Mouse (Mus musculus) C2C12 (cell line): ENCODE data around the gene Atp10a. TPM values are rescaled to one million over a fixed set of nuclear protein-coding genes. Genes with fewer than 3 reads are reported as not detected.

Experiments
- H3K27me3 ChIP-seq: one replicate; pipeline ENCODE4 v1.6.1; 2011; ENCODE audit not compliant: control insufficient read depth, insufficient read depth, insufficient read length
- H3K36me3 ChIP-seq: one replicate; pipeline ENCODE4 v1.6.1; 2011; ENCODE audit not compliant: control insufficient read depth, insufficient read depth
- H3K4me3 ChIP-seq: one replicate; pipeline ENCODE4 v1.5.1; 2011; ENCODE audit warnings: mild to moderate bottlenecking, control low read depth; ENCODE audit not compliant: poor library complexity, insufficient read depth, severe bottlenecking
- H3K79me2 ChIP-seq: one replicate; pipeline ENCODE4 v1.6.1; 2011; ENCODE audit not compliant: control insufficient read depth, insufficient read depth
- H3K79me3 ChIP-seq: one replicate; pipeline ENCODE4 v1.6.1; 2011; ENCODE audit warnings: low read depth, control low read depth
- H3ac ChIP-seq: one replicate; pipeline ENCODE3; 2011; ENCODE audit warnings: low read depth; ENCODE audit not compliant: control insufficient read depth, insufficient read length
- CEBPB ChIP-seq: IDR thresholded peaks from one replicate; pipeline ENCODE4 v1.6.1; 2011; ENCODE audit warnings: low read depth, mild to moderate bottlenecking, control low read depth, moderate library complexity
- CTCF ChIP-seq: IDR thresholded peaks from one replicate; pipeline ENCODE4 v1.5.1; 2011; ENCODE audit not compliant: control insufficient read depth, insufficient read depth, insufficient read length
- FOSL1 ChIP-seq: IDR thresholded peaks from one replicate; pipeline ENCODE4 v1.8.0; 2011; ENCODE audit warnings: mild to moderate bottlenecking, low read length; ENCODE audit not compliant: poor library complexity, insufficient read depth, severe bottlenecking
- MAX ChIP-seq: IDR thresholded peaks from one replicate; pipeline ENCODE4 v1.6.1; 2011; ENCODE audit warnings: mild to moderate bottlenecking, control low read depth
- MYOD1 ChIP-seq: IDR thresholded peaks from one replicate; pipeline ENCODE4 v1.6.1; 2011; ENCODE audit warnings: low read depth; ENCODE audit not compliant: control insufficient read depth, insufficient read length
- MYOG ChIP-seq: IDR thresholded peaks from one replicate; pipeline ENCODE4 v1.6.1; 2011; ENCODE audit not compliant: control insufficient read depth, insufficient read length; ENCODE audit errors: extremely low read depth
- USF1 ChIP-seq: IDR thresholded peaks from one replicate; pipeline ENCODE4 v1.6.1; 2011; ENCODE audit warnings: low read depth, mild to moderate bottlenecking, control low read depth, moderate library complexity
- polyA plus RNA-seq: library from polyadenylated mRNA; unstranded; fragments of >200 nt; fragmentation: generic; extraction: Trizol; gene quantifications from one replicate; pipeline ENCODE4 v1.2.1, GENCODE M21; 2012; ENCODE audit warnings: missing spikeins

The Atp10a gene
- polyA plus RNA-seq, 1 experiment = 5.5 TPM

DNA sequence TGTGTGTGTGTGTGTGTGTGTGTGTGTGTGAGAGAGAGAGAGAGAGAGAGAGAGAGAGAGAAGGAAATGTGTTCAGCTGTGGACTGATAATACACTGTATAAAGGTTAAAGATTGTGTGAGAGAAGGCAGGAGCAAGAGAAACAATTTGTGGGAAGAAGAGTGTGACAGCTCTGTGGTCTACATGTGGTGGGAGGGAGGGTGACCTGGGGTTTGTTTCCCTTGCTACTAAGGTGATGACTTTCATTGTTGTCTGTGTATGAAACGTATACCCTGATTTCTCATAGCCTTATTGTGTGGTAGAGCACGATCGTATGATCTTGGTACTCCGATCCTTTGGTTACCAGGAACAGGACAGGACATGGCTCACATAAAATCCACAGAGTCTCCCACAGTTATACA, 45.3 kb downstream of the Atp10a start:
- peaks cover 29% of the 10 kb centered on the region for H3K79me2 ChIP-seq
- no peaks in the 10 kb centered on the region for H3K36me3 ChIP-seq
- H3K27me3 ChIP-seq = no peaks in the 10 kb centered on the region
- no peak overlapping the region for H3ac ChIP-seq
- peaks cover 6% of the 10 kb centered on the region for H3K79me3 ChIP-seq
- H3K4me3 ChIP-seq = no peak overlapping the region
- TF ChIP-seq MYOD1 = no peak
- no peak for TF ChIP-seq FOSL1
- TF ChIP-seq MYOG = no peak
- no peak for TF ChIP-seq MAX
- TF ChIP-seq USF1 = no peak
- no peak for TF ChIP-seq CEBPB
- no peak for TF ChIP-seq CTCF

GRCm38 (mm10) chr7:58705158-58705557, 49.2 kb downstream of the Atp10a start:
- no peak overlapping the region for H3K4me3 ChIP-seq
- no peaks in the 10 kb centered on the region for H3K27me3 ChIP-seq
- no peak overlapping the region for H3ac ChIP-seq
- TF ChIP-seq CTCF = no peak
- no peak for TF ChIP-seq CEBPB
- no peak for TF ChIP-seq MYOG
- TF ChIP-seq MYOD1 = no peak
- TF ChIP-seq MAX = no peak
- TF ChIP-seq FOSL1 = no peak
- TF ChIP-seq USF1 = no peak
- H3K79me3 ChIP-seq = peaks cover 5% of the 10 kb centered on the region
- H3K36me3 ChIP-seq = no peaks in the 10 kb centered on the region
- H3K79me2 ChIP-seq = peaks cover 6% of the 10 kb centered on the region

- Histone ChIP-seq H3ac (no peak overlapping the region), H3K79me3 (peaks cover 2% of the 10 kb centered on the region), H3K79me2 (no peaks in the 10 kb centered on the region), H3K4me3 (no peak overlapping the region), H3K36me3 (no peaks in the 10 kb centered on the region), H3K27me3 (no peaks in the 10 kb centered on the region)
- TF ChIP-seq FOSL1 = no peak
- TF ChIP-seq CTCF = no peak
- no peak for TF ChIP-seq USF1
Measured at GRCm38 (mm10) chr7:58709306-58709705, 53.3 kb downstream of the Atp10a start.

- Histone ChIP-seq H3K79me3 (no peaks in the 10 kb centered on the region), H3ac (no peak overlapping the region), H3K27me3 (no peaks in the 10 kb centered on the region), H3K36me3 (no peaks in the 10 kb centered on the region), H3K4me3 (no peak overlapping the region), H3K79me2 (no peaks in the 10 kb centered on the region)
- TF ChIP-seq MYOG (no peak), CTCF (no peak), CEBPB (no peak), FOSL1 (no peak), MYOD1 (no peak), USF1 (no peak), MAX (no peak)
Measured at GRCm38 (mm10) chr7:58710312-58710711, 54.3 kb downstream of the Atp10a start.

DNA sequence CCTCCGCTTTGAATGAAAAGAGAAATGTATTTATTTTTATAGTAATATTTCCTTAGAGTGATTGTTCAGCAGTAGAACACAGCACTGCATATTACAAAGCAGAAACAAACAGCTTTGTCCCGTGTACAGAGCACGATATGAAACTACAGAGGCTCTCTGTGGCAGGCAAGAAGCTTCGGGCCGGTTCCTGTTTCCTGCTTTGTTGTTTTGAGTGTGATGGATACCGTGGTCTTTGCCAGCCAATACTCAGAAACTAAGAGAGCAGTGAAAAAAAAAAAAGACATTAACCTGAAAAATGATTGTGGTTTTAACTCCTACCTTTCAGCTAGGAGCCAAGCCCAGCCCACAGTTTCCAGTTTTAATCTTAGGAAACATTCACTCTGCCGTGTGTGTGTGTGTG, 55.8 kb downstream of the Atp10a start:
- TF ChIP-seq MAX (no peak), MYOG (no peak), CEBPB (no peak)
- H3K79me3 ChIP-seq = no peaks in the 10 kb centered on the region

GRCm38 (mm10) chr7:58715576-58716144, 59.7 kb downstream of the Atp10a start:
- Histone ChIP-seq H3K79me3 (no peaks in the 10 kb centered on the region), H3K79me2 (no peaks in the 10 kb centered on the region), H3K27me3 (no peaks in the 10 kb centered on the region), H3K4me3 (no peak overlapping the region), H3K36me3 (no peaks in the 10 kb centered on the region), H3ac (no peak overlapping the region)
- TF ChIP-seq MAX (no peak), MYOD1 (no peak), CEBPB (no peak), MYOG (no peak), FOSL1 (no peak), CTCF (no peak), USF1 (no peak)

More for the DNA sequence above, 55.8 kb downstream of the Atp10a start:
- H3K36me3 ChIP-seq = no peaks in the 10 kb centered on the region
- no peak overlapping the region for H3K4me3 ChIP-seq
- H3K27me3 ChIP-seq = no peaks in the 10 kb centered on the region
- H3K79me2 ChIP-seq = no peaks in the 10 kb centered on the region
- H3ac ChIP-seq = no peak overlapping the region
